Mouse (Mus musculus) cerebellum, adult 2 months (tissue): ENCODE data around the gene Nipsnap2. TPM values are rescaled to one million over a fixed set of nuclear protein-coding genes. Genes with fewer than 3 reads are reported as not detected.
A peak's percentile ranks its signal among the peaks of the same experiment; 100 is the strongest.

Experiments used
- DNase-seq, 2 experiments: peaks; one replicate each; pipeline ENCODE4 v3.0.0; 2021
- H3K27ac ChIP-seq: fragments of 200-500 bp; 2 replicates; pipeline ENCODE4 v1.5.1; 2012; ENCODE audit warnings: low read length, control low read depth, inconsistent platforms; ENCODE audit not compliant: insufficient read depth
- H3K27me3 ChIP-seq: fragments of 200-500 bp; 2 replicates; pipeline ENCODE4 v1.6.1; 2012; ENCODE audit warnings: inconsistent platforms, mild to moderate bottlenecking, low read length, moderate library complexity; ENCODE audit not compliant: control insufficient read depth, insufficient read depth
- H3K4me1 ChIP-seq: fragments of 200-500 bp; 2 replicates; pipeline ENCODE4 v1.6.1; 2011; ENCODE audit warnings: low read length; ENCODE audit not compliant: control insufficient read depth, insufficient read depth
- H3K4me3 ChIP-seq: fragments of 200-500 bp; replicated peaks from 2 replicates; pipeline ENCODE3; 2011; ENCODE audit warnings: mild to moderate bottlenecking, low read depth, low read length, control low read depth; ENCODE audit not compliant: insufficient read depth
- CTCF ChIP-seq: fragments of 200-500 bp; IDR thresholded peaks from 2 replicates; pipeline ENCODE4 v1.5.1; 2011; ENCODE audit warnings: low read depth, mild to moderate bottlenecking, control low read depth, low read length, moderate library complexity, borderline replicate concordance; ENCODE audit not compliant: insufficient read depth
- POLR2A ChIP-seq: fragments of 200-500 bp; IDR thresholded peaks from 2 replicates; pipeline ENCODE4 v1.6.1; 2011; ENCODE audit warnings: low read length, control low read depth, borderline replicate concordance; ENCODE audit not compliant: insufficient read depth
- WGBS: fragments of 180-500 bp; shearing (Covaris S2); methylation state at CpG from one replicate; pipeline ENCODE4 v1.1.7; 2018; 5-methylcytosine and 5-hydroxymethylcytosine counted together
- polyA plus RNA-seq: library from polyadenylated mRNA; depleted of rRNA; stranded (reverse); fragments of >200 nt; gene quantifications from 2 replicates; pipeline ENCODE4 v1.2.3, GENCODE M21; 2012

Nipsnap2 gene
- polyA plus RNA-seq, 1 experiment = 137 TPM

DNA sequence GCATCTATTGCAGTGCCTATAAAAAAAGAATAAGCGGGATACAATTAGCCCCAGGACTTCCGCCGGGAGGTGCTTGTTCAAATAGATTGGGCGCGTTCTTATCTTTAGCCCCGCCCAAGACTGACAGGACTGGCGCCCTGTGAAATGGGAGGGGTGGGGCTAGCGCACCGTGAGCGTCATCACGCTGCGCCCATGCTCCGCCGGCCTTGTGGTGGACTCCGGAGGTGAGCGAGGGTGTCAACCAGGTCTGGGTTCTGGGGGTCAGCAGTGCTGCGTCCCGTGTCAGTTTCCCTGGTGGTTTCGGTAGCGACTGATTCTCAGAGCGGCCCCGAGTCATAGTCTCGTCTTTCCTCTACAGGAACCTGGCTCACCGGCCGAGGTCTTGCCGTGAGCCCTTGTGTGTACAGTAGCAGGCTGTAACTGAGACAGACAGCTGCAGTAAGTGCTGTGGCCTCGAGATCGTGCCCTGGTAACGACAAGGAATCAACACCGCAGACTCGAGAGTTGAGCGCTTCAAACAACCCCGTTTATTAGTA, 9.5 kb upstream of the Nipsnap2 start, which contains the start of gene Mrps17:
Mrps17 (plus strand) TSS at position 172 of the 536 bp plus-strand sequence.
- peak within 1 kb of the TSS; percentile 2; the same call in 1 of the 2 replicates for H3K27ac ChIP-seq

DNA sequence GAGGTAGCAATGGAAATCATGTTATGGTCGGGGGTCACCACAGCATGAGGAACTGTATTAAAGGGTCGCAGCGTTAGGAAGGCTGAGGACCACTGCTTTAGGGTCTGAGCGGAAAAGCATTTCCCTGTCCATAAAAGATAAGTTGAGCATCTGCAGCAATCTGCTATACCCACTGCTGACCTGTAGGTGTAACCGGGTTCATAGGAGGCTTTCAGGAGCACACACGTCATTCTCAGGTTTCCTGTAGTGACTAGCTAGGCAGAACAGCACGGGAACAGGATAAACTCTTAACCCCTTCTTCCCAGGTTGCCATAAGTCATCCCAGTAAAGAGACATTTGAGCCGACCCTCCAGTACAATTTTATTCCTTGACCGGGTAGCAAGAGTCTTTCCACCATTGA, 7.8 kb upstream of the Nipsnap2 start:
- no peak for TF ChIP-seq POLR2A
- TF ChIP-seq CTCF = no peak
- Histone ChIP-seq H3K4me1 (no peaks in the 10 kb centered on the region), H3K27me3 (no peaks in the 10 kb centered on the region), H3K27ac (no peak overlapping the region), H3K4me3 (no peak overlapping the region)
- DNase-seq = no peak
- 84% methylated on average over 9 of the region's 9 CpGs for WGBS

More for the DNA sequence above, 9.5 kb upstream of the Nipsnap2 start, which contains the start of gene Mrps17:
- H3K27me3 ChIP-seq = no peaks in the 10 kb centered on the region
- peak within 1 kb of the TSS; percentile 70 for H3K4me3 ChIP-seq
- no peaks in the 10 kb centered on the region for H3K4me1 ChIP-seq
- no peak for TF ChIP-seq CTCF
- peak; percentile 98 for TF ChIP-seq POLR2A
- under 1% methylated on average over 33 of the region's 33 CpGs for WGBS
- DNase-seq = peak; percentile 93 to 94

DNA sequence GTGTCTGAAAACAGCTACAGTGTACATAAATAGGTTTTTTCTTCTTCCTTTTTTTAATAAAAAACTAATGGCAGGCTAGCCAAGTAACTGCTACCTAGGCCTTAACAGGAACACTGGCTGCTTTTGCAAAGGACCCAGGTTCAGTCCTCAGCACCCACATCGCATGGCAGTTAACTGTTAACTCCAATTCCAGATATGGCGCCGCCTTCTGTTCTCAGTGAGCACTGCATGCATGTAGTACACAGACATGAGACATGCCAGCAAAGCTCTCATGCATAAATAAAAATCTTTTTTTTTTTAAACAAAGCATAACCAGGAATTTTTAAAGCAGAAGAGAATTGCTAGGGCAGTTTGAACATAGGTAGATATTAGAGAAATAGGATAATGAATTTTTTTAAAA, 4.7 kb upstream of the Nipsnap2 start:
- H3K27ac ChIP-seq = no peak overlapping the region
- H3K27me3 ChIP-seq = no peaks in the 10 kb centered on the region
- 88% methylated on average over 3 of the region's 3 CpGs for WGBS
- H3K4me3 ChIP-seq = no peak overlapping the region
- DNase-seq = no peak
- H3K4me1 ChIP-seq = no peaks in the 10 kb centered on the region
- no peak for TF ChIP-seq POLR2A
- TF ChIP-seq CTCF = no peak

DNA sequence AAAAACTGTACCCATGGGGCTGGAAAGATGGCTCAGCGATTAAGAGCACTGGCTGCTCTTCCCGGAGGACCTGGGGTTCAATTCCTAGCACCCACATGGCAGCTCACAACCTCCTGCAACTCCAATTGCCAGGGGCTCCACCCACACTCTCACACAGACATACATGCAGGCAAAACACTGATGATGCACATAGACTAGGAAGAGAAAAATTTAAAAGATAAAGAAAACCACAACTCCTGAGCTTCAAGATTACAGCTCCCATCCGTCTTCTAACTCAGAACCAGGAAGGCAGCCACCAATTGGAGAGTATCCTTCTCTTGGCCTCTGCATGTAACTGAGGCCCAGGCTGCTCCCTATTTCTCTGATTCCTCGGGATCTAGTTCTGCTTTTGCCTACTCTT, 595 bp upstream of the Nipsnap2 start:
- 54% methylated on average over 4 of the region's 4 CpGs for WGBS
- TF ChIP-seq POLR2A (no peak), CTCF (no peak)

DNA sequence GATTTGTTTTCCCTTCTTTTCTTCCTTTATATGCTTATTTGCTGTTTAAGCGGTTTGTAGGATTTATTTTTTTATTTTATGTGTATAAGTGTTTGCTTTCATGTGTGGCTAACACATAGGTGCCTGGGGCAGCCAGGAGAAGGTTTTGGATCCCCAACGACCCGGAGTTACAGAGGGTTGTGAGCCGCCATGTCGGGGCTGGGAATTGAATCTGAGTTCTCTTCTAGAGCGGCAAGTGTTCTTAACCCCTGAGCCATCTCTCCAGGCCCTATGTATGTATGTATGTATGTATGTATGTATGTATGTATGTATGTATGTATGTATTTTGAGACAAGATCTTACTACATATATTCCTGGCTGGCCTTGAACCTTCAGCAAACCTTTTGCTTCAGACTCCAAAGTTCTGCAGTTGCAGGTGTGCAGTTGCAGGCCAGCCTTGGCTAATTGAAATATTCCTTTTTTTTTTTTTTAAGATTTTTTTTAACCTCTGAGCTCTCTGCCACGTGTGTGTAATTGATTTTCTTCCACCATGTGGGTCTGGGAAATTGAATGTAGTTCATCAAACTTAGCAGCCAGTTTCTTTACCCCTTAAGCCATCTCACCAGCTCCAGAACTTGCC, 1.0 kb downstream of the Nipsnap2 start:
- Histone ChIP-seq H3K27me3 (no peaks in the 10 kb centered on the region), H3K4me1 (peaks cover 19% of the 10 kb centered on the region), H3K27ac (peak overlapping the region; percentile 96; the same call in 1 of the 2 replicates), H3K4me3 (peak overlapping the region; percentile 96)
- no peak for TF ChIP-seq POLR2A
- TF ChIP-seq CTCF = no peak
- peak; percentile 28 to 40 for DNase-seq
- 4% methylated on average over 7 of the region's 7 CpGs for WGBS

More for the DNA sequence above, 595 bp upstream of the Nipsnap2 start:
- Histone ChIP-seq H3K4me1 (peaks cover 12% of the 10 kb centered on the region), H3K27me3 (no peaks in the 10 kb centered on the region), H3K27ac (no peak overlapping the region), H3K4me3 (no peak overlapping the region)
- DNase-seq = no peak

DNA sequence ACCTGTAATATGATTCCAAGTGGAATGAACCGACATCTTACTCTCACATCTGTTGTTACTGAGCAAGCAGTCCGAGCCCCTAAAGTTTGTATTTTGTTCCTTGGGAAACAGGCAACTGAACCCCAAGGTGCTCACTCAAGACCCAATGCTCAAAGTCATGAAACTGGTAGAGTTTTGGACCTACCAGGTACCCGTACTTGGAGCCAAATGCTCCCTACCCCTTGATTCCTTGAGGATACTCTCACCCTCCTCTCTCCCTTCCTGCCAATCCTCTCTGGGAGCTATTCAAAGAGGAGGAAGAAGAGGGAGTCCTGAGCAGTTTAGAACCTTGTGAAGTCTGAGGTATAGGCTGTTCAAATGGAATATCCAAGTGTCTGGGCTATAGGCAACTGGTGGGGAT, 1.9 kb downstream of the Nipsnap2 start:
- Histone ChIP-seq H3K27me3 (no peaks in the 10 kb centered on the region), H3K27ac (no peak overlapping the region; the same call in 1 of the 2 replicates), H3K4me1 (peaks cover 24% of the 10 kb centered on the region), H3K4me3 (no peak overlapping the region)
- TF ChIP-seq CTCF (no peak), POLR2A (no peak)
- no peak for DNase-seq
- WGBS = 82% methylated on average over 3 of the region's 3 CpGs

DNA sequence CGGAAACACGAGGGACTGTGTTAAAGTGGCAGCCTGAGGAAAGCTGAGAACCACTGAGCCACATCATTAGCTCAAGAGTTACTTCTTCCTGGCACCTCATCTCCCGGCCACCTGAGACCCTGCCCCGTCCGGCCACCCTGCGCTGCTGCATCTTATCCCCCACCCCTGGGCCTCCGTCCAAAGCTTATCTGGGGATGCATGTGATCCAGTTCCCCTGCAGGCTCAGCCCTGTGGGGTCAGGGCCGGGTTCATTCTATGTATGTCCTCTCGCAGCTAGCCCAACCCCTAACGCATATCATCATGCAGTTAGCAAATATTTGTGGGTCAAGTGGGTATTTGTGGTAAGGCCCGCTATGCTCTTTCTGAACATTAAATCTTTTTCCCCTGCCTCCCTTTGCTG, 4.4 kb downstream of the Nipsnap2 start:
- TF ChIP-seq CTCF (no peak), POLR2A (no peak)
- Histone ChIP-seq H3K27me3 (no peaks in the 10 kb centered on the region), H3K4me3 (no peak overlapping the region), H3K27ac (peak overlapping the region; percentile 84), H3K4me1 (peaks cover 24% of the 10 kb centered on the region)
- peak in 1 of 2 experiments; percentile 39 for DNase-seq
- 44% methylated on average over 11 of the region's 11 CpGs for WGBS

DNA sequence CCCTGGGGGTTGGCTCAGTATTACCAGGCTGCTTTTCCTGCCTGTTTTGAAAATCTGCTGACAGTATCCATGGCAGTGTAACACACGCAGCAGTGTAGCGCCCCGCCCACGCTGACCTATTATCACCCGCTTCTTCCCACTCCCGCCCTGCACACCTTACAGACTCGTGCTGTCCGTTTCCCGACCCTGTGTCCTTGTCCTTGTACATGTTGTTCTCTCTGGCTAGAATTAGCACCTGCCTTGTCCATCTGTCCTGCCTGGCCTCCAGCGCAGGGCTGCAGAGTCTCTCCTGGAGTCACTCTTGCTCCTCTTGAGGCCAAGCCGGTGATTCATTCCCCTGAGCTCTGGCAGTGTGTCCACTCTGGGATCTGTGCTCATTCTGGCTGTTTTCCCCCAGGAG, 5.5 kb downstream of the Nipsnap2 start:
- TF ChIP-seq POLR2A (peak; percentile 42; the same call in 1 of the 2 replicates), CTCF (0 out of 2 replicates have a peak, but pooled peaks have one; percentile 0)
- WGBS = 5% methylated on average over 11 of the region's 11 CpGs
- Histone ChIP-seq H3K27me3 (no peaks in the 10 kb centered on the region), H3K4me1 (peaks cover 24% of the 10 kb centered on the region), H3K27ac (peak overlapping the region; percentile 84), H3K4me3 (peak overlapping the region; percentile 7)
- DNase-seq = peak; percentile 87 to 95
